Mouse (Mus musculus) heart, embryonic 11.5 days (tissue): ENCODE data around the gene Gramd4. TPM values are rescaled to one million over a fixed set of nuclear protein-coding genes. Genes with fewer than 3 reads are reported as not detected.
"Not testable (repeated sequence)": the region's sequence is repeated elsewhere in the genome, so short reads cannot be mapped to it uniquely, and the experiment has no call there.

Experiments used
- ATAC-seq: fragments of 200-750 bp; cut with Nextera tagmentation; replicated peaks from 2 replicates; pipeline ENCODE4 v1.8.0; 2017; ENCODE audit warnings: moderate library complexity; ENCODE audit not compliant: insufficient number of reproducible peaks, low FRiP score, low TSS enrichment
- H3K27ac ChIP-seq: fragments of 300-500 bp; sonication (generic); 2 replicates; pipeline ENCODE4 v1.5.1; 2014; ENCODE audit warnings: mild to moderate bottlenecking, low read depth, low read length
- H3K27me3 ChIP-seq: fragments of 300-500 bp; sonication (generic); 2 replicates; pipeline ENCODE4 v1.6.1; 2014; ENCODE audit warnings: mild to moderate bottlenecking, low read length, mixed read lengths; ENCODE audit not compliant: control insufficient read depth, insufficient read depth
- H3K36me3 ChIP-seq: fragments of 300-500 bp; sonication (generic); 2 replicates; pipeline ENCODE4 v1.6.1; 2014; ENCODE audit warnings: mild to moderate bottlenecking, low read length, moderate library complexity, mixed read lengths; ENCODE audit not compliant: control insufficient read depth, insufficient read depth
- H3K4me1 ChIP-seq: fragments of 300-500 bp; sonication (generic); 2 replicates; pipeline ENCODE4 v1.6.1; 2014; ENCODE audit warnings: low read length; ENCODE audit not compliant: control insufficient read depth, insufficient read depth
- H3K4me2 ChIP-seq: fragments of 300-500 bp; sonication (generic); 2 replicates; pipeline ENCODE4 v1.6.1; 2014; ENCODE audit warnings: mild to moderate bottlenecking, moderate library complexity
- H3K4me3 ChIP-seq: fragments of 300-500 bp; sonication (generic); 2 replicates; pipeline ENCODE4 v1.5.1; 2014; ENCODE audit warnings: low read depth, low read length
- H3K9ac ChIP-seq: fragments of 300-500 bp; sonication (generic); 2 replicates; pipeline ENCODE4 v1.6.1; 2014; ENCODE audit warnings: mild to moderate bottlenecking, low read depth, low read length, moderate library complexity
- H3K9me3 ChIP-seq: fragments of 300-500 bp; sonication (generic); replicated peaks from 2 replicates; pipeline ENCODE4 v1.6.1; 2016; ENCODE audit warnings: low read length; ENCODE audit not compliant: control insufficient read depth
- WGBS: fragments of 180-500 bp; shearing (Covaris S2); extraction: QIAGEN DNeasy Blood & Tissue Kit; methylation state at CpG from one replicate; pipeline ENCODE4 v1.1.7; 2014; ENCODE audit not compliant: insufficient replicate concordance; 5-methylcytosine and 5-hydroxymethylcytosine counted together
- polyA plus RNA-seq: library from polyadenylated mRNA; unstranded; fragments of >200 nt; fragmentation: Nextera tagmentation; extraction: Ambion mirVana; gene quantifications from 2 replicates; pipeline ENCODE4 v1.2.1, GENCODE M21; 2014

The Gramd4 gene
- polyA plus RNA-seq, 1 experiment from 2014 or later: 4.9 TPM

DNA sequence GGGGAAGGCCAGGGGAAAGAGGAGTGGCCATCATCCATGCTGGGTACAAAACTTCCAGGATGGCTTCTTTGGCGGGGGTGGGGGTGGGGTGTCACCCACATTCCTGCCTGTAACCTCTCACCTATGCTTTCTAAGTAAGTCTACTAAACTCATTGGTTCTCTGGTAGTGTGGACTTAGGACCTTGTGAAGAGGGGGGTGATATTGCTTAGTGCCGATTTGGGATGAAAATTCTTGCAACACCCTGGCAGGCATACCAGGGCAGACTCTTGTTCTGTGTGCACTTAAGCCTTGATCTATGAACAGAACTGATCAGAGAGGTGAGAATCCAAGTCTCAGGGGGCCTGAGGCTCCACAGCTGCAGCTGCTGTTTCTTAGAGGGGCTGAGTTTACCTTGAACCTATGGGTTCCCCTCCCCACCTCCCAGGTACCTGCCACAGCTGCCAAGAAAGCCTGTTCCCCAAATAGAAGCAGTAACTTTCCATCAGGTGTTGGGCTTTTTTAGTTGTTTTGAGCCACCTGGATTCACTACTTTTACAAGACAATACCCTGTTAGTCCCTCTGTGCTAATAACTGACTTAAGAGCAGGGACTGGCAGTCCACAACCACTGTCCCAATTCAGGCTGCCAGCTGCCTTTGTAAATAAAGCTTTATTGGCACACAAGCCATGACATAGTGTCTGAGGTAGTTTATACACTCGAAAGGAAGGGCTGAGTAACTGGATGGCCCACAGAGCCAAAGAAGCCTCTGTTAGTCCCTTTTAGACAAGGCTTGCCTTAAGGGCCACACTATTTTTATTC, 118.0 kb downstream of the Gramd4 start:
- Histone ChIP-seq H3K4me1 (peaks cover 45% of the 10 kb centered on the region), H3K36me3 (no peaks in the 10 kb centered on the region), H3K4me2 (no peak overlapping the region), H3K4me3 (no peak overlapping the region), H3K9me3 (no peaks in the 10 kb centered on the region), H3K27ac (no peak overlapping the region), H3K27me3 (no peaks in the 10 kb centered on the region), H3K9ac (no peak overlapping the region)
- ATAC-seq: no peak
- 73% methylated on average over 3 of the region's 3 CpGs for WGBS

DNA sequence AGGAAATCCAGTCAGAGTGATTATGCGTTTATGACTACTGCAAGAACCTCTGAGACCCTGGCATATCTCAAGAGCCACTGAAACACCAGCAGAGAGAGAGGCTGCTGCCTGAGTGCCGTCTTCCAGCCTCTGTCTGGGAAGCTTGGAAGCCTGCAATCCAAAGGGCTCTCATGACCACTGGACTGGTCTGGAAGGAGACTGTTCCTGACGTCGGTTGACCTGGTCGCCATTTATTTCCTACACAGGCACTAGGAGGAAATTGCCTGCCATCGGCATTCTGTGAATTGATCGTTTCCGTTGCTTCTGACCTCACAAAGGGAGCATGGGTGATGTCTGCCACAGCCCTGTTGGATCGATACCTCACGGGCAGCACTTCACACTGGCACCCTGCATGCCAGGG, 118.7 kb downstream of the Gramd4 start:
- Histone ChIP-seq H3K4me2 (no peak overlapping the region), H3K27me3 (no peaks in the 10 kb centered on the region), H3K9ac (no peak overlapping the region), H3K27ac (no peak overlapping the region), H3K9me3 (no peaks in the 10 kb centered on the region), H3K4me3 (no peak overlapping the region), H3K36me3 (no peaks in the 10 kb centered on the region), H3K4me1 (peaks cover 40% of the 10 kb centered on the region)
- WGBS: 71% methylated on average over 10 of the region's 10 CpGs
- no peak for ATAC-seq

DNA sequence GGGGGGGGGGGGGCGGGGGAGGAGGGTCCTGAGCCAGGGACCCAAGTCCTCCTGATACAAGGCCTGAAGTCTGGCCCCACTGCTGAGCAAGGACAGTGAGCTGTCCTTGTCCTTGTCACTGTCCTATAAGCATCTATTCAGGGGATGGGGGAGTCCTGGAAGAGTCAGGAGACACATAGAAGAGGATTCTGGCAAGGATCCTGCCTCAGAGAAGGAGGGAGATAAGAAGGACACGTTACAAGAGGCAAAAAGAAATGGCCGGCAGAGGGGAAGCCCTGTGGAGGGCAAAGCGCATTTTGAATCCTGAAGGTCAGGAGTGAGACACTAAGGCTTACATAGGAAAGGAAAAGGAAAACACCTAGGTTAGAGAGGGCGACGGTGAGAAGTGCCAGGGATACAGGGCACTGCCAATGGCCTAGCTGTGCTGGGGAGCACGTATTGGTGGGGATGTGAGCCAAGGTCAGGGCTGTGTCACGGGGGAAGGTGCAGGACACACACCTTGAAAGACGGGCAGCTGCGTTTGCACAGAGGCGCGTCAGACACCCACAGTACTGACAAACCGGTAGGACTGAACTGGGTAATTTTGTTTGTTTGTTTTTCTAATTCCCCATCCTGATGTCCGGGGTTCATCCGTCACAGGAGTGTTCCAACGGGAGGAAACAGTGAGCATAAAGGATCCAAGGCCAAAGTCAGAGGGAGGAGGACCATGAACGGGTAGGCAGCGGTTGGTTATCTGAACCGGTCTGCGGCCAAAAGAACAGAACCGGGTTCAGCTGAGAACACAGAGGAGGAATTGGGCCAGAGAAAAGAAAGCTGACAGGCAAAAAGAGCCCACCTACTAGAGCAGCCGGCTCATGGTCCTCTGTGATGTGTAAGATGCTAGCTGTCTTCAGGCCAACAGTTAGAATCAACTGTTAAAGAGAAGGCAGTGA, 119.5 kb downstream of the Gramd4 start:
- H3K4me2 ChIP-seq: no peak overlapping the region
- no peaks in the 10 kb centered on the region for H3K9me3 ChIP-seq
- WGBS: 65% methylated on average over 22 of the region's 22 CpGs
- ATAC-seq: no peak
- H3K4me3 ChIP-seq: no peak overlapping the region
- H3K36me3 ChIP-seq: no peaks in the 10 kb centered on the region
- no peaks in the 10 kb centered on the region for H3K27me3 ChIP-seq
- H3K4me1 ChIP-seq: peaks cover 43% of the 10 kb centered on the region
- H3K9ac ChIP-seq: no peak overlapping the region
- H3K27ac ChIP-seq: no peak overlapping the region

DNA sequence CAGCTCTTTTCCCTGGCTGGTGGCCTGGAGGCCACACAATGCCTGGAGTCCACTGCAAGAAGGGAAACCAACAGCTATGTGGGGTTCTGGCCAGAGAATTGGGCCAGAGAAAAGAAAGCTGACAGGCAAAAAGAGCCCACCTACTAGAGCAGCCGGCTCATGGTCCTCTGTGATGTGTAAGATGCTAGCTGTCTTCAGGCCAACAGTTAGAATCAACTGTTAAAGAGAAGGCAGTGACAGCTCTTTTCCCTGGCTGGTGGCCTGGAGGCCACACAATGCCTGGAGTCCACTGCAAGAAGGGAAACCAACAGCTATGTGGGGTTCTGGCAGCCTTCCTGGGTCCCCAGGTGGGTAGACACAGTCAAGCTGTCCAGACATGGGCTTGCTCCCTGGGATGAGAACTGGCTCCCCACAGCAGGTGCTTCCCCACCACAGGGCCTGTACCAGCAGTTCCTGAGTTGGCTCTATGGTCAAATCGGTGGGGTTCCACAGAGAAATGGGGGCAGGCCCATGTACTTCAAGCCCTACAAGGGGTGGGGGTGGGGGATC, 120.3 kb downstream of the Gramd4 start:
- not testable (repeated sequence) for H3K27ac ChIP-seq, H3K36me3 ChIP-seq, H3K9me3 ChIP-seq, H3K9ac ChIP-seq, ATAC-seq, H3K27me3 ChIP-seq, H3K4me2 ChIP-seq, H3K4me3 ChIP-seq
- WGBS: 57% methylated on average over 2 of the region's 2 CpGs
- peaks cover 42% of the 10 kb centered on the region for H3K4me1 ChIP-seq

DNA sequence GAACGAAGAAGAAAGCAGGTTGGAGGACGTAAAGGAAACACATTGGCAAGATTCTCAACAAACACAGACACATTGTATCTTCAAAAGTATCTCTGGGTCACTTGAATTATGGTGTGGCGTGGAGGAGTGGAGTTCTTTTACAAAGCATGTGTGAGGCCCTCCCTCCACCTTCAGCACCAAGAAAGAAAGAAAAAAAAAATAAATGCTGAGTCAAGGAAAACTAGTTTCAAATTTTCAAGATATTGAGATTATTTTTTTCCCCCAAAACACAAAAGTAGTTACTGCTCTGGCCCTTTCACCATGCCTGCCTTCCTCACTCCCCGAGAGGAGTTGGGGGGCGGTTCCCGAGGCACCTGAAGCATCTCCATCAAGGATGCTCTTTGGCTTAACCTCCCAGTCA, 121.1 kb downstream of the Gramd4 start:
- Histone ChIP-seq H3K9ac (no peak overlapping the region), H3K36me3 (no peaks in the 10 kb centered on the region), H3K4me3 (no peak overlapping the region), H3K9me3 (no peaks in the 10 kb centered on the region), H3K27ac (no peak overlapping the region), H3K27me3 (no peaks in the 10 kb centered on the region), H3K4me1 (peaks cover 36% of the 10 kb centered on the region), H3K4me2 (no peak overlapping the region)
- WGBS: 87% methylated on average over 6 of the region's 6 CpGs
- no peak for ATAC-seq

DNA sequence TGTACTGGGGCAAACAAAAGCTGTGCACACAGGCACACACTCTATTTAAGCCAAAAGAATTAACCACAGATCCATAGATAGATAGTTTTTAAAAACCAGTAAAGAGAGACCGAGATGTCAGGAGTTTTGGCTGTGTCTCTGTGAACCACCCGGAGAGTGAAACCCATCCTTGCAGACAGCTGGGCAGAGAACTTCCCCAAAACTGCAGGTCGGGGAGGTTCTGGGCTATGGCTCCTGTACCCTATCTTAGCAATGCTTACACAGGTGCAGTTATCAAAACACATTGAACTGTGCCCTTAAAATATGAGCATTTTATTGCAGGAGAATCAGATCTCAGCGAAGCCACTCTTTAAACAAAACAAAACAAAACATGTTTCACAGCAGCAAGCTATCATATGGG, 122.9 kb downstream of the Gramd4 start:
- Histone ChIP-seq H3K36me3 (no peaks in the 10 kb centered on the region), H3K4me3 (no peak overlapping the region), H3K27me3 (no peaks in the 10 kb centered on the region), H3K9me3 (no peaks in the 10 kb centered on the region), H3K4me1 (peaks cover 28% of the 10 kb centered on the region), H3K27ac (no peak overlapping the region), H3K4me2 (no peak overlapping the region), H3K9ac (no peak overlapping the region)
- 76% methylated on average over 4 of the region's 4 CpGs for WGBS
- ATAC-seq: no peak

DNA sequence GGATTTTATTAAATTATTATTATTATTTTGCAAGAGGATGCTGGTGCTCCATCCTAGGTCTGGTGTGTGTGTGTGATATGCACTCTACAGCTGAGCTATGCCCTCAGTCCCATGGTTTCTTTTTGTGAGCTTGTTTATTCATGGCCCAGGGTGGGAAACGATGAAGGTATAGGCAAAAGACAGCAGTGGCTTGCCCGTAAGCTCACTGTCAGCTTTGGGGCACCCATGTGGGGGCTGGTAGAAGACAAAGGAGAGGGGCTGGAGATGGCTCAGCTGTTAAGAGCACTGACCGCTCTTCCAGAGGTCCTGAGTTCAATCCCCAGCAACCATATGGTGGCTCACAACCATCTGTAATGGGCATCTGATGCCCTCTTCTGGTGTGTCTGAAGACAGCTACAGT, 123.8 kb downstream of the Gramd4 start:
- not testable (repeated sequence) for H3K9ac ChIP-seq, H3K4me3 ChIP-seq, H3K4me2 ChIP-seq, H3K27me3 ChIP-seq, H3K36me3 ChIP-seq, H3K27ac ChIP-seq, H3K9me3 ChIP-seq, ATAC-seq
- 84% methylated on average over 3 of the region's 3 CpGs for WGBS
- peaks cover 27% of the 10 kb centered on the region for H3K4me1 ChIP-seq

DNA sequence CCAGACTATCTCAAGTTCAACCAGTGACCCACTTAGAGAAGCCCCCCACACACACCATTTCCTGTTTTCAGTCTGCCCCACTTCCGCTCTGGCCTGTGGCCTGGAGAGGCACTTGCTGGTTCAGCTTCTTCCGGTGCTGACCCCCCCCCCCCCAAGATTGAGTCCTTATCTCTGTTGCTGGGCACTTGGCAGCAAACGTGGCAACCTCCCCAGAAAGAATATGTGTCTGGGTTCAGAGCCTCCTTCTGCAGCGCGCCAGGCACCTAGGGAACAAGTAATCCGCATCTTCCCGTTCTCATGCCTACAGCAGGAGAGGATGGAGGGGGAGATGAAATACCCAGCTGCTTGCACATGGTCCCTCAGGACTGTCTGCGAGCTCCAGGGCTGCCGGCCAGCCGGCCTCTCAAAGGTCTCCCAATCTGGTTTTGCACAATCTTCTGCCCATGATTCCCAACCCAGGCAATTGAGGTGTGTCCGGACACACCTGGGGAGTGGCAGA, 124.5 kb downstream of the Gramd4 start:
- H3K9ac ChIP-seq: no peak overlapping the region
- H3K4me1 ChIP-seq: peaks cover 24% of the 10 kb centered on the region
- ATAC-seq: no peak
- 0 out of 2 replicates have a peak, but pooled peaks cover 3% of the 10 kb centered on the region for H3K27me3 ChIP-seq
- 33% methylated on average over 11 of the region's 11 CpGs for WGBS
- peak overlapping the region; percentile 11 for H3K4me2 ChIP-seq
- H3K9me3 ChIP-seq: no peaks in the 10 kb centered on the region
- peak overlapping the region; percentile 3; the same call in 1 of the 2 replicates for H3K27ac ChIP-seq
- H3K4me3 ChIP-seq: no peak overlapping the region
- no peaks in the 10 kb centered on the region for H3K36me3 ChIP-seq
